Mouse (Mus musculus) gastrocnemius, postnatal 36 days (tissue): ENCODE data around the gene Klhl2. TPM values are rescaled to one million over a fixed set of nuclear protein-coding genes. Genes with fewer than 3 reads are reported as not detected.

Source experiments
- DNase-seq, 2 experiments: peaks; one replicate each; pipeline ENCODE4 v3.0.0; 2022
- intact Hi-C: fragments of 180-260 bp; cut with DNase I; formaldehyde crosslinking; loops from one replicate; pipeline ENCODE4 v1.15.1; 2025
- long read RNA-seq, 2 experiments: library from polyadenylated mRNA; stranded (forward); transcript quantifications; one replicate each; pipeline ENCODE4 v2.0.0; 2021
- total RNA-seq, 2 experiments: library from RNA; stranded (reverse); gene quantifications; 2 replicates each; pipeline ENCODE4 v1.2.3; 2021

Klhl2 gene
- total RNA-seq: 1 to 10 TPM; 4.8 to 8.3 TPM
- long read RNA-seq, experiment 1, partial matches to known transcripts: 0 of 2 reads
- long read RNA-seq, experiment 1, other reads (novel, unspliced or antisense): 0 of 2 reads
- long read RNA-seq, experiment 2, transcript Klhl2-201 (15 exons, 3,412 nt): major isoform, 5 of 6 reads
- long read RNA-seq, experiment 2, partial matches to known transcripts: 0 of 6 reads
- long read RNA-seq, experiment 2, other reads (novel, unspliced or antisense): 1 of 6 reads

GRCm38 (mm10) chr8:64849897-64850541, at the start of gene Klhl2:
TSS of gene Klhl2 (minus strand) at chr8:64850017.
- intact Hi-C loops: loop anchor here (5.0 kb wide), 1 partner anchor 92 kb away; no protein-coding TSS in a partner anchor
- DNase-seq: peak; percentile 55 to 63

DNA sequence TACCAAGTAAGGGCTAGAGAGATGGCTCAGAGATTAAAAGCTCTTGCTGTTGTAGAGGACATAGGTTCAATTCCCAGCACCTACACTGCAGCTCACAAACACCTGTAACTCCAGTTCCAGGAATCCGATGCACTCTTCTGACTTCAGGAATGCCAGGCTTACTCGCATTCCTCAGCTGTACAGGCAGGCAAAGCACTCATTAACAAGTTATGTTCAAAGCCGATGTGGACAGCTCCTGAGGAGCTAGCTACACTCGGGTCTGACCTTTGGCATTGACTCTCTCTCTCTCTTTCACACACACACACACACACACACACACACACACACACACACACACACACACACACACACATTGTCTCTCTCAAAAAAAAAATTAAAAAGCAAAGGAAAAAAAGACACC, 48.9 kb upstream of the Klhl2 start:
- no peak for DNase-seq
- intact Hi-C loops: no loop called here

DNA sequence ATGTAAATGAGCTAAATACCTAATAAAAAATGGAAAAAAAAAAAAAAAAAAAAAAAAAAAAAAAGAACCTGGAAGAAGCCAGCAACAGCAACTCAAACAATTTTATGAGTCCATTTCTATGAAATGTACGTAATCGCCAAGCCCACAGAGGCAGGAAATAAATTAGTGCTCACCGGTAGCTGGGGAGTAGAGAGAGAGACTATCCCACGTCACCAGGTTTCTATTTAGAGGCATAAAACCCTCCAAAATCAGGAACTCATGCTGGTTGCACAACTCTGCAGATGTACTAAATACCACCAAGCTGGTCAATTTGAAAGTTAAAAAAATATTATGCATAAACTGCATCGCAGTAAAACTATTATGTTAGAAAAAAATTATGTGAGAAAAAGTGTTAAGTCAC, 46.9 kb upstream of the Klhl2 start:
- intact Hi-C loops: no loop called here

GRCm38 (mm10) chr8:64880619-64881200, 30.9 kb upstream of the Klhl2 start:
- intact Hi-C loops: no loop called here
- peak in 1 of 2 experiments; percentile 29 for DNase-seq

More for the DNA sequence above, 46.9 kb upstream of the Klhl2 start:
- DNase-seq: no peak

DNA sequence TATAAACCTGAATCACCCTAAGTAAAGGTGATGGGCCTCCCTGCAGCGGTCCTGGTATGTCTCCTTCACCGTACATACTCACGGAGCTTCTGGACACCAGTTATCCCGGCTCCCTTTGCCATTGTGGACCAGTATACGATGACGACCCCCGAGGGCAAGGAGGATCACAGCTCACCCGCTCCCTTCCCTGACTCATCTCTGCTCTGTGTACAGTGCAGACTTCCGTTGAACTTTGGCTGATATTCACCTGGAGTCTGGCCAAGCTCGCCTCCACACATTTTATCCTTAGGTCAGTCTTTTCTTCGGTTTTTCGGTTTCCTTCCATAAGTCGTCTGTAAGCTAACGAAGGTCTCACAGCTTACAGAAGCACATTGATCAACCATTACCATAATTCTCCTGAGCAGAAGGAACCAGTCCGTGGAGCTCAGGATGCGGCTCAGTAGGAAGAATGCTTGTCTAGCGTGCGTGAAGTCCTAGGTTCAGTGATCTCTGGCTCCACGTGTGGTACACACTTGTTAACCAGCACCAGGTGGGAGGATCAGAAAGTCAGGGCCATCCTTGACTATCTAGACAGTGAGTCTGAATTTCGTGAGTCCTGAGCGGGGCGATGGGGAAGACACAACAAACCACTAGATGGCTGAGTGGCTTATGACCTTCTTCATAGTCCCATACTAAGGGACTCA, 28.0 kb upstream of the Klhl2 start:
- intact Hi-C loops: no loop called here
- no peak for DNase-seq

GRCm38 (mm10) chr8:64871469-64872165, 21.8 kb upstream of the Klhl2 start:
- DNase-seq: no peak
- intact Hi-C loops: no loop called here

GRCm38 (mm10) chr8:64870218-64870617, 20.4 kb upstream of the Klhl2 start:
- no peak for DNase-seq
- intact Hi-C loops: no loop called here

- intact Hi-C loops: loop anchor here (5.0 kb wide), 1 partner anchor 93 kb away; no protein-coding TSS in a partner anchor
- no peak for DNase-seq
These were observed 523 bp downstream of the Klhl2 start for GRCm38 (mm10) chr8:64849091-64849896.

- intact Hi-C loops: loop anchor here (5.0 kb wide), 1 partner anchor 94 kb away; no protein-coding TSS in a partner anchor
- no peak for DNase-seq
These were observed 1.5 kb downstream of the Klhl2 start for GRCm38 (mm10) chr8:64848245-64848785.

DNA sequence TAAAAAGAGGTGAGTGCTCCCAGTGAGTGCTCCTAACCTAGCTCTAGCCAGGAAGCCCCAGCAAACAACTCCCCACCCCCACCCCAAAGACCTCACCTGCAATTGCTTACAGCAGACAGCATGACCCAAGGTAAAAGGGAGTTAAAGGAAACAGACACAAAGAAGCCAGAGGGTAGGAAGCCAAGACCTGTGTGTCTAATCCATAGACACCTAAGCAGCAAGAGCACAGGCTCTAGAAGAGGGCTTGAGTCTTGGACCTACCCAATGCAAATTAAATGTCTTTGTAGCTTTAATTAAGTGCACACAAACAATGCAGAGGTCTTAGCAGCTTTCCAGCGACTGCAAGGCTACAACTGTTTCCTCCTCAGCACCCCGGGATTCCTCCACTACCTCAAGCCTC, 2.2 kb downstream of the Klhl2 start:
- intact Hi-C loops: loop anchor here (5.0 kb wide), 1 partner anchor 95 kb away; no protein-coding TSS in a partner anchor

GRCm38 (mm10) chr8:64847241-64847640, 2.6 kb downstream of the Klhl2 start:
- no peak for DNase-seq
- intact Hi-C loops: loop anchor here (5.0 kb wide), 1 partner anchor 95 kb away; no protein-coding TSS in a partner anchor

More for the DNA sequence above, 2.2 kb downstream of the Klhl2 start:
- no peak for DNase-seq

GRCm38 (mm10) chr8:64845314-64845713, 4.5 kb downstream of the Klhl2 start:
- intact Hi-C loops: loop anchor here (5.0 kb wide), 1 partner anchor 97 kb away; no protein-coding TSS in a partner anchor
- no peak for DNase-seq

GRCm38 (mm10) chr8:64844043-64844481, 5.8 kb downstream of the Klhl2 start:
- DNase-seq: no peak
- intact Hi-C loops: no loop called here

DNA sequence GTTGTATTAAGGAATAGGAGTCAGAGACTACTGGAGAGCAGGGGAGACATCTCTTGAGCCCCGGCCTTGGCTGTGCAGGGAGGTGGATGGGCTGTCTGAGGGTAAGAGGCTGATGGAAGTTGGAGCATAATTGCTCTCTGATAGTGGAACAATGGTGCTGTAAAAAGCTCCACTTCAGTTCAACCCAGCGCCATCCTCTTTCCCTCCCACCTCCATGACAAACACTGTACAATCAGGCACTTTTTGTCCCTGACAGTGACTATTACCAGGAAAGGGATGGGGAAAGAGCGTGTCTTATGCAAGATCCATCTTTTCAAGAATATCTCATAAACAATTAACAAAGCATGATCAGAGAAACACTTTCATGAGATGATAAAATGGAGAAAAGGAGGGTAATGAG, 6.6 kb downstream of the Klhl2 start:
- intact Hi-C loops: no loop called here

GRCm38 (mm10) chr8:64841747-64842406, 7.9 kb downstream of the Klhl2 start:
- intact Hi-C loops: no loop called here
- no peak for DNase-seq

More for the DNA sequence above, 6.6 kb downstream of the Klhl2 start:
- no peak for DNase-seq

DNA sequence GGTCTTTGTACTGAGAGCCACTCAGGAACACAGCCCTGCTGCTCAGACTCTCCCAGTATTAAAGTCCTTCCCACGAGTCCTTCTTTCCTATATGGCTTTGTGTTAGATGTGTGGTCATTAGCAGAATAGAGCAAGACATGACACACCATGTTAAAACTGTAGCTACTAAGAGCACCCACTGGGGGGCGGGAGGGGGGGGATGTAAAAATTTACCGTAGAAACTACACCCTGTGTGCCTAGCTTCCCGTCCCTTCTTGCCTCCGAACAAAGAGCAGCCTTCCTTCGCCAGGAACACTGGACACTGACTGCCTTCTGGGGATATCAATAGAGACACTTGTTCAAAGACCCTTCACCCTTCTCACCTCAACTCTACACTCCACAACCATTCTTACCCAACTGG, 10.2 kb downstream of the Klhl2 start:
- no peak for DNase-seq
- intact Hi-C loops: no loop called here

GRCm38 (mm10) chr8:64835475-64836122, 14.2 kb downstream of the Klhl2 start:
- DNase-seq: no peak
- intact Hi-C loops: no loop called here
